Mouse (Mus musculus) macrophage (primary cell): Measurements from ENCODE around the gene Lsm5. TPM values are rescaled to one million over a fixed set of nuclear protein-coding genes. Genes with fewer than 3 reads are reported as not detected.

Experiments used
- H3K27ac ChIP-seq: fragments of 350-480 bp; formaldehyde crosslinking; 2 replicates; pipeline ENCODE4 v1.9.0; 2021
- H3K36me3 ChIP-seq: fragments of 350-480 bp; formaldehyde crosslinking; 2 replicates; pipeline ENCODE4 v1.9.0; 2021; ENCODE audit errors: inconsistent target
- H3K4me3 ChIP-seq: fragments of 350-480 bp; formaldehyde crosslinking; 2 replicates; pipeline ENCODE4 v1.9.0; 2021; ENCODE audit errors: inconsistent target
- H3K79me2 ChIP-seq: fragments of 350-480 bp; formaldehyde crosslinking; 2 replicates; pipeline ENCODE4 v1.9.0; 2021; ENCODE audit errors: inconsistent target
- WGBS: methylation state at CpG from one replicate; pipeline ENCODE4 v1.1.7; 2026; ENCODE audit warnings: inconsistent platforms; ENCODE audit not compliant: missing documents; 5-methylcytosine and 5-hydroxymethylcytosine counted together
- polyA plus RNA-seq: library from polyadenylated mRNA; stranded (reverse); fragments of 250-400 nt; gene quantifications from 3 replicates; pipeline ENCODE4 v1.2.4, GENCODE M21; 2018; ENCODE audit warnings: inconsistent platforms
- total RNA-seq, 78 experiments: library from RNA; depleted of rRNA; stranded (reverse); fragments of 250-400 nt; gene quantifications; 1 replicate in 9 of 78; 2 replicates in 24 of 78; 3 replicates in 43 of 78; 4 replicates in 2 of 78; pipeline ENCODE4 v1.2.4; 2018; ENCODE audit warnings: inconsistent platforms in 56 of 78

Lsm5 gene
- total RNA-seq (2018; cell fraction: chromatin; rRNA removed) = 10 to 100 TPM in 9 of 26 experiments, 1 to 10 TPM in 17; 2.3 to 21.4 (median 7.2) TPM
- total RNA-seq (2018; cell fraction: cytosol; rRNA removed) = 10 to 100 TPM; 10.4 to 25.5 (median 16.5) TPM
- 10 to 100 TPM in 5 of 26 experiments, 1 to 10 TPM in 21; 2.1 to 13.7 (median 5.6) TPM for total RNA-seq (2018; cell fraction: nucleus; rRNA removed)
- 28.8 to 54.4 TPM (median 39.2 TPM) in 3 replicates for polyA plus RNA-seq

DNA sequence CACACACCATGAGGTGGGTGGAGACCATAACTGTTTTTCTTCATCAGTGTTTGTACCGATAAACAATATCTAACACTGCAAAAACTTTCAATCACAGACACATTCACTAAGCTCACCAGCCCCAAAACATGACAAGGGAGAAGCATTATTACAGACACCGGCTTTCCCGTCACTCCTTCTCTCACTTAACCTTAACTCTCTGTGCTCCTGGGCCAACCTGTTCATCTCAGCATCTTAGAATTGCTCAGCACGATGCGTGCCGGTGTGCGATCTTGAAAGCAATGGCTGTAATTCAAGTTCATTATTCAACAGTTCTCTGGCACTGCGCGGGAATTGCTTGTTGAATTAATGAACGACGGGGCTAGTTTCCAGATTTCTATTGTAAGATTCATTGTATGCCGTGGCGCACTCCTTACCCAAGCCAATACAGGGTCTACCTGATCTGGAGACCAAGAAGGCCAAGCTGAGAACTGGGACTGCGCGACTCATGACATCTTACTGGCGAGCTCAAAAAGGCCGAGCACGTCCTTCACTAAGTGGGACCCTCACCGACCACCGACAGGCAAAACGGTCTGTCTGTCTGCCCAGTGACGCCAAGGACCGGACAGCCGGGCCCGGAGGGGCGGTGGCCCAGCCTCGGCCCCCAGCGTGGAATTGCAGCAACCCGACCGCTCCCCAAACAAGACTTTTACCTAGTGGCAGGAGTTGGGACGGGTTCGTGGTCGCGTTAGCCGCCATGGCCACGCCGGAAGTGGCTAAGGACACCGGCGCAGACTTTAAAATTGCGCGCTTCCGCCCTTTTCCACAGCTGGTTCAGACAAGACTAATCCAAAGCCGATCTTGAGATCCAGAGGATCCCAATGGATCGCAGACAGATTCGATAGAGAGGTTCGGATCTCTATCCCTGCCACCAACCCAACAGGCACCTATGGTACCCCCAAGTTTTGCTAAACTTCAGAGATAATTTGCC is at the start of gene Lsm5:
Lsm5 (minus strand) TSS at position 780 of the 970 bp plus-strand sequence.
- Histone ChIP-seq H3K27ac (no peak within 1 kb of the TSS), H3K4me3 (peak within 1 kb of the TSS; percentile 59), H3K79me2 (peaks cover 22% of the 10 kb centered on the region), H3K36me3 (no peaks in the 10 kb centered on the region)
- WGBS = under 1% methylated on average over 46 of the region's 46 CpGs

DNA sequence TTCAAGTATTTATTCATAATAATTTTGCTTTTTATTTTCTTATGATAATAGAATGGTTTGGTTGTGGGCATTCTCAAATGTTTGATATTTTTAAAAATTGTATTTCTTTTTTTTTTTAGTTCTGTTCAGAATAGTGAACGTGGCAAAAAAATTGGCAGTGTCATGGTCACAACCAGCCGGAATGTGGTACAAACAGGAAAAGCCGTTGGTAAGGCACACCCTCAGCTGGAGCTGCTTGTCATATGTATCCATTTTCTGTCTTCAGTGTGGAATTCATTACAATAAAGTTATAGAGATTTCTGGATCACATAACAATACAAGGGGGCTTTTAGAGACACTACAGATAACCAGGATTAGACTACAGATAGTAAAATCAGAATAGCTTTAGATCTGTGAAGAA is 49.2 kb upstream of the Lsm5 start:
- no peak overlapping the region for H3K27ac ChIP-seq
- no peaks in the 10 kb centered on the region for H3K79me2 ChIP-seq
- peaks cover 44% of the 10 kb centered on the region; the same call in 1 of the 2 replicates for H3K36me3 ChIP-seq
- 53% methylated on average over 3 of the region's 3 CpGs for WGBS
- H3K4me3 ChIP-seq = no peak overlapping the region

DNA sequence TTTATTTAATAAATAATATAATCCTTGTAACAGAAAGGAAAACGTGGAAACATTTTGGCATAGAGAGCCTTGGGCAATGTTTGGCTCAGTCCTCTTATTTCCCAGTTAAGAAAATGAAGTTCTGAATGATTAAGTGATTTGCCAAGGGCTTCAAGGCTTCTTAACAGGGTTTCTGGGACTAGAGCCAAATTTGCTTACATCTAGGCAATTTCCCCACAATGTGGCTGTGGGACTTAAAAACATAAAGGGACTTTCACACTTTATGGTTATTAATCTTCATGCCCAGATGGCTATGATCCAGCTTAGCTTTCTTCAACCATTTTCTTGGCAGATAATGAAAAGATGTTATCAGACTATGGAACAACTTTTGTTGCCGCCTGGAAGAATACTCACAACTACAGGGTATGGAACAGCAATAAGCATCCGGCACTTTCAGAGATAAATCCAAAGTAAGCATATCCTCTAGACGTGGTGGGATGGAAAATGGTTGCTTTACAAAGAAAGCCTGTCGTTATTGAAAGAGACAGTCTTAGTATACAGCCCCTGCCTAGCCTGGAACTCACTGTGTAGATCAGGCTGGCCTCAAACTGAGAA is 41.5 kb upstream of the Lsm5 start:
- no peaks in the 10 kb centered on the region for H3K79me2 ChIP-seq
- peaks cover 31% of the 10 kb centered on the region for H3K36me3 ChIP-seq
- H3K4me3 ChIP-seq = no peak overlapping the region
- 83% methylated on average over 5 of the region's 5 CpGs for WGBS
- no peak overlapping the region for H3K27ac ChIP-seq

DNA sequence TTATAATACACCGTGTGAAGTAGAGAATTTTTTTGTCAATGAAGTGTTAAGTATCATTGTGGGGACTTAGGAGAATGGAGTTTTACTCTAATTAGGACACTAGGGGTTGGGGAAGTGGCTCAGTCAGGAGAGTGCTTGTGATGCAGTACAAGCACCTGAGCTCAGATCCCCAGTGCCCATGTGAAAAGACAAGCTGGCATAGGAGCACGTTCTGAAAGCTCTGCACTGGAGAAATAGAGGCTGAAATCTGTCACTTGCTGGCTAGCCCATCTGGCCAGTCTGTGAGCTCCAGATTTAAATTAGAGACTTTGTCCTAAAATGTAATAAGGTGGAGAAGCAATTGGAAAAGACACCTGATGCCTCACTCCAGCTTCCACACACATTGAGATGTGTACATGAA is 28.0 kb upstream of the Lsm5 start:
- no peaks in the 10 kb centered on the region for H3K79me2 ChIP-seq
- H3K27ac ChIP-seq = no peak overlapping the region
- 85% methylated on average over 2 of the region's 2 CpGs for WGBS
- peaks cover 88% of the 10 kb centered on the region for H3K36me3 ChIP-seq
- no peak overlapping the region for H3K4me3 ChIP-seq

DNA sequence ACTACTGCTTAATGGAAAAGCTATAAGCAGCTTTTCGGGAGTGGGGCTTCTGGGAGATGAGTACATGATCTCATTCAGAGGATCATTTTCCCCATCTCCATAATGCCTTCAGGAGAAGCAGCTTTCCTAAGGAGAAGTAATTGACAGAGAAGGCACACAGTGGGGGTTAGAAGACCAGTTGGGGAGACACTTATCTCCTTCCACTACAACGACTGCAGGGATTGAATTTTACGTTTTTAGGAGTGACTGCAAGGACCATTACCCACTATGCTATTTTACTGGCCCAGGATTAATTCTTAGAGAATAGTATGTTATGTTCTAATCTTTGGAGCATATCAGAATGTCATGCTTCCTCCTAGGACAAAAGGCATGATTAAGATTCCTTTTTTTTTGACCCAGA is 16.4 kb upstream of the Lsm5 start:
- H3K79me2 ChIP-seq = peaks cover 81% of the 10 kb centered on the region
- H3K4me3 ChIP-seq = no peak overlapping the region
- WGBS = 94% methylated on average over 3 of the region's 3 CpGs
- H3K36me3 ChIP-seq = peaks cover 25% of the 10 kb centered on the region
- no peak overlapping the region for H3K27ac ChIP-seq

DNA sequence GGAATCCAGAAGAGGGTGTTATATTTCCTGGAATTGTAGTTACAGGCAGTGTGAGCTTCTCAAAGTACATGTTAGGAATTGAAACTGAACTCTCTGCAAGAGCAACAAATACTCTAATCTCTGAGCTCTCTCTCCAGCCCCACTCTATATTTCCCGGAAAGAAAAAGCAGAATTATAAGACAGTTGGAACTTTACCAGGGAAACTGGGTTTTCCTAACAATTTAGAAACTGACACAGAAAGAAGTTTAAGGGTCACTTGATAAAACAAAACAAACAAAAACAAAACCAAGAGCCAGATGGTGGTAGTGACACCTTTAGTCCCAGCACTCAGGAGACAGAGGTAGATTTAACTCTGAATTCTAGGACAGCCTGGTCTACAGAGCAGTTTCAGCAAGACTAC is 14.6 kb upstream of the Lsm5 start:
- Histone ChIP-seq H3K4me3 (no peak overlapping the region), H3K36me3 (0 out of 2 replicates have a peak, but pooled peaks cover 8% of the 10 kb centered on the region), H3K27ac (no peak overlapping the region), H3K79me2 (peaks cover 90% of the 10 kb centered on the region)
- WGBS = 92% methylated on average over 1 of the region's 1 CpGs

DNA sequence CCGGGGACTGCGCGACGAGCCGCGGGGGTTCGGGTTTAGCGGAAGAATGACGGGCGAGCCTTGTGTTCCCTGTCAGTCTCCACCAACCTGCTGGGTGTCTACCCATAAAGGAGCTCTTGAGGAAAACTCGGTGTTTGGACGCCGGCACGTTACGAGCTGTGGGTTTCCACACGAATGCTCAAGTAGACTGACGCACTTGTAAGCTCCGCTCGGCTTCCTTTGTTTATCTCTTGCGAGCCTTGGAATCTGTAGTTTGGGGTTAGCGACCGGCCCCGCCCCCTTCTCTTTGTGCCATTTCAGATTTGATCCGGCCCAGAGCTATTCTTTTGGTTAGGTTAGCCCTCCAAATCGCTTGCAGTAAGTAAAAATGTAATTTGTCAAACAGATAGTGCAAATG is 10.8 kb upstream of the Lsm5 start:
- Histone ChIP-seq H3K36me3 (no peaks in the 10 kb centered on the region), H3K27ac (peak overlapping the region; percentile 18), H3K79me2 (peaks cover 52% of the 10 kb centered on the region), H3K4me3 (peak overlapping the region; percentile 79)
- under 1% methylated on average over 25 of the region's 25 CpGs for WGBS

DNA sequence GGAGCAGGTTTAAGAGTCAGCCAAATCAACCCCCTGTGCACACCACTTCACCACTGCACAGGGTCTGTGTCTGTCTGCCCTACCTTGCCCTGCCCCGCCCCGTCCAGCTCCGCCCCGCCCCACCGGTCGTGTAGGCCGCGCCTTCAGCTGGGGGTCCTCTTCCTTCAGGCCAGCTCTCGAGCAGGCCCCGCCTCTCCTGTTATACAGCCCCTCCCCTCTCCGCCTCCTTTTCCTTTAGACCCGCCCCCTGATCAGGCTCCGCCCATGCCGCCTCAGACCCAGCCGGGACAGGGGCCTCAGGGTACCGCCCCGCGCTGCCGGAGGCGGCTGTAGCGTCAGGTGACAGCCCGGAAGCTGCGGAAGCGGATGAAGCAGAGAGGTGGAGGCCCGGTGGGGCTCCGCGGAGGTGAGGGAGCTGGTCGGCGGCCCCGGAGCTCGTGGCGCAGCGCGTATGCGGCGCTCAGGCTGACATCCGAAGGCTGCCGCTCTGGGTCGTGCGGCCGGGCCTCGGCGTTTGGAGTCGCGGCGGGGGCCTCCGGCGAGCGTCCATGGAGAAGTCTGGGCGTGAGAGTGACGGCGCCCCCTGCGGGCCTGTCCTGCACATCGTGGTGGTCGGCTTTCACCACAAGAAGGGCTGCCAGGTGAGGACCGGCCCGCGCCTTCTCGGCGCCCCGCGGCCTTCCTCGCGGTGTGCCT is 10.2 kb upstream of the Lsm5 start, which contains the start of gene Avl9:
Avl9 (plus strand) TSS at position 326 of the 696 bp plus-strand sequence.
- peak within 1 kb of the TSS; percentile 19 for H3K27ac ChIP-seq
- H3K36me3 ChIP-seq = no peaks in the 10 kb centered on the region
- peak within 1 kb of the TSS; percentile 79 for H3K4me3 ChIP-seq
- WGBS = under 1% methylated on average over 64 of the region's 64 CpGs
- H3K79me2 ChIP-seq = peaks cover 47% of the 10 kb centered on the region

DNA sequence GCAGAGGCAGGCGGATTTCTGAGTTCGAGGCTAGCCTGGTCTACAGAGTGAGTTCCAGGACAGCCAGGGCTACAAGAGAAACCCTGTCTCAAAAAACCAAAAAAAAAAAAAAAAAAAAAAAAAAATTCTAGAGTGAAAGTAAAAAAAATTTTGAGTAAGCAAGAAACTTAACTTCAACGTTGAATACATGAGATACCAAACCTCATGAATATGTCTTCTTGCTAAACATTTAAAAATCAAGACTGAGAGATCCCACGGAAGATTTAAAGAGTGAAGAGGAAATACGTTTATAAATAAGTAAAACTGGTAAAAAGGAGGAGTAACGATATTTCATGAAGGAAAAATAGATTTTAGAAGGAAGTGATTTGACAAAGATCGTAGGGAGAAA is 9.7 kb upstream of the Lsm5 start:
- peaks cover 41% of the 10 kb centered on the region for H3K79me2 ChIP-seq
- 0 out of 2 replicates have a peak overlapping the region, but pooled peaks have one; percentile 19 for H3K27ac ChIP-seq
- H3K4me3 ChIP-seq = peak overlapping the region; percentile 39
- no peaks in the 10 kb centered on the region for H3K36me3 ChIP-seq
- 0% methylated on average over 5 of the region's 7 CpGs for WGBS

DNA sequence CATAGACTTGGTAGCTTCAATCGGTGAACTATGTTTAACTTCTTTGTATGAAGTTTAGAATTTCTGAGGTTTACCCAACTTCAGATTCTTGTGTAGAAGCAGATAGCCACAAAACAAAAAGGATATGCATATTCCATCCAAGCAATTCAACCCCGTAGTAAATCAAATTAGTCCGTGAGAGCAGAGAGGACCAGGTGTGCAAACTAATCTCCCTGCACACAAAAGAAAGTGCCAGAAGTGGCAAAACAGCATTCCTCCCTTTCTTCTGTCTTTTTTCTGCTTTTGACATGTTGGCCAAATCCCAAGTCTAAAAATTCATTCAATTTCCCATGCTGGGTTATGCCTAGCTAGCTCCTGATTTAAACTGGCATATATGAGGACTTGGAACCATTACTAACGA is 12.1 kb downstream of the Lsm5 start:
- Histone ChIP-seq H3K4me3 (no peak overlapping the region), H3K79me2 (no peaks in the 10 kb centered on the region), H3K36me3 (no peaks in the 10 kb centered on the region), H3K27ac (no peak overlapping the region)
- 88% methylated on average over 4 of the region's 4 CpGs for WGBS

DNA sequence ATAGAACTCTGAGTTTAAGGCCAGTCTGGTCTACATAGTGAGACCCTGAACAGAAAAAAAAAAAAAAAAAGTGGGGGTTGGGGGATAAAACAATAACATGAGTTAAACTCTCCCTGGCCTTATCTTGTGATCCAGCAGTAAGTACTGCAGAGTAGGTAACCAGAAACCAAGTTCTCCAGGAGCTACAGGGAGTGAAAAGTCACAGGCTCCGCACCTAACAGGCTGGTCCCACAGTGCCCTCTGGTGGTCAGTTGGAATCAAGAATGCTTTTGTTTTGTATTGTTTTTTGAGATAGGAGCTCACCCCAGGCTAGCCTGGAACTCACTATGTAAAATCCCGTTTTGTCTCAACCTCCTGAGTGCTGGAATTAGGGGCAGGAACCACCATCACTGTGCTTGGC is 13.3 kb downstream of the Lsm5 start:
- 4% methylated on average over 2 of the region's 2 CpGs for WGBS

DNA sequence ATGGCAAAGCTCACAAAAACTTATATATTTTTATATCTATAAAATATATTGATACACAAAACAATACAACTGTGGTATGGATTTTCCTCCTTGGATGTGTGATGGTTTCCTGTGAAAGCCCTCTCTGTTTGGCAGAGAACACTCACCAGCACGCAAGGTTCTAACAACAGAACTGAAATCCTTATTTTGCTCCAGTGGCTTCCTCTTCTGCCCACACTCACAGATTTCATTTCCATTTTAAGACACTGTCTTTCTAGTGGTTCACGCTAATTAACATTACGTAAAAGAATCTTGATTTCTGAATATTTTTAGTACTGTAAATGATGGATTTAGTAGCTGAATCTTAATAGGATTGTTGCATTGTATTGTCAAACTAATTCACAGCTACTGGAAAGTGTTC is 16.3 kb downstream of the Lsm5 start:
- Histone ChIP-seq H3K79me2 (no peaks in the 10 kb centered on the region), H3K36me3 (no peaks in the 10 kb centered on the region), H3K27ac (no peak overlapping the region), H3K4me3 (no peak overlapping the region)
- 74% methylated on average over 3 of the region's 3 CpGs for WGBS

More for the DNA sequence above, 13.3 kb downstream of the Lsm5 start:
- Histone ChIP-seq H3K27ac (no peak overlapping the region), H3K36me3 (no peaks in the 10 kb centered on the region), H3K4me3 (no peak overlapping the region), H3K79me2 (no peaks in the 10 kb centered on the region)

DNA sequence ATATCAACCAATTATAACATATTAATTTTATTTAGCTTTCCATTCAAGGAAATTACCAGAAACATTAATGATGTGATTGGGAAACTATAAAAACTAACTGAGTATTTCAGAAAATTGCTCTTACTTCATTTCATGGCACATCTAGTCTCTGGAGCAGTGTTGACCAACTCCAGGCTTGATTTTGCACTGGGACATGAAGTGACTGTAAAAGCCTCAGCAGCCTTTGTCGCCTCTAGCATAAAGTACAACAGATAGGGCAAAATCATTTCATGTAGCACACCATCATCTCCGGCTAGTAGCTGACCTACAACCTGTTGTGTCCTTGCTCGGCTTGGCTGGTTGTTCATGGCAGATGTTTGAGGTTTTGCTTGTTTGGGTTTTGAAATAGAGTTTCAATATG is 40.1 kb downstream of the Lsm5 start:
- no peak overlapping the region for H3K27ac ChIP-seq
- no peak overlapping the region for H3K4me3 ChIP-seq
- H3K36me3 ChIP-seq = no peaks in the 10 kb centered on the region
- WGBS = 90% methylated on average over 3 of the region's 3 CpGs
- no peaks in the 10 kb centered on the region for H3K79me2 ChIP-seq

DNA sequence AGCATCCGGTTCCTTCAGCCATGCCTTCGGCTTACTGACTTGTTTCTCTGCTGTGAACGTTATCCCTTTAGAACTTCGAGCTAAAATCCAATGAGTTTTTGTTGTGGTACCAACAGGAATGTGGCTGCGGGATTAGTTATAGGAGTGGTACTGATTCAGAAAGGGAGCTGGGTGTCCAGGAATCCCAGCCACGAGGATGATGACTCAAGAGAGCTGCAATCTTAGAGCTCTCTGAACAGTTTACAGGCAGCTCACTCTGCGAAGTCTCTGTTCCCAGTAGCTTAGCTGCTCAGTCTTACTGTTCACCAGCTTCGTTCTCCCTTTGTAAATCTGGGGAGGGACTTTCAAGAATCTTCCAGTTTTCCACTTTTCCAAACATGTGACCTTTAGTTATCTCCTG is 49.1 kb downstream of the Lsm5 start:
- no peak overlapping the region for H3K4me3 ChIP-seq
- WGBS = 79% methylated on average over 8 of the region's 8 CpGs
- H3K79me2 ChIP-seq = no peaks in the 10 kb centered on the region
- no peak overlapping the region for H3K27ac ChIP-seq
- no peaks in the 10 kb centered on the region for H3K36me3 ChIP-seq
